Mouse (Mus musculus) spleen, postnatal 10 days (tissue): ENCODE results near the gene Mrpl40.
"Not testable (repeated sequence)": the region's sequence is repeated elsewhere in the genome, so short reads cannot be mapped to it uniquely, and the experiment has no call there.

ENCODE experiments used
- DNase-seq, 2 experiments: peaks; one replicate each; pipeline ENCODE4 v3.0.0; 2021 to 2022; ENCODE audit warnings: low spot score in 2 of 2

The Mrpl40 gene

GRCm38 (mm10) chr16:18876442-18877308 lies at the start of gene Mrpl40, which contains the start of gene Hira:
Mrpl40 (minus strand) TSS chr16:18876862.
Hira (plus strand) TSS chr16:18877037.
- peak; percentile 94 to 95 for DNase-seq

DNA sequence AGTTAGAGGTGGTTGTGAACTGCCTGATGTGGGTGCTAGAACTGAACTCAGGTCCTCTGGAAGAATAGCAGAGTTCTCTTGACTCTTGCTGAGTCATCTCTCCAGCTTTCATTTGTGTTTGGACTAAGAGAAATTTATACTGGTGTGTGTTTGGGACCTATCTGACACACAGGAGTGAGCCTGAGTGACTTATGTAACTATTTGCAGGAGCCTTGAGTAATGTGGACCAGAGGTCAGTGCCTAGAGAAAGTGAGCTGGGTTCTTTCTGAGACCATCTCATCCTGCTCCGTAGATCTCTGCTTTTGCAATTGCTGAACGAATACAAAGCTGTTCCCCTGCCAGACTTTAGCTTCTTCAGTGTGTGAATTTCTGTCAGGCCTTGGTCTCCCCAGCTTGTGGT lies 45.1 kb upstream of the Mrpl40 start:
- DNase-seq, result no peak

GRCm38 (mm10) chr16:18916064-18916463 lies 39.4 kb upstream of the Mrpl40 start:
- DNase-seq, result no peak

- no peak for DNase-seq
Observed at GRCm38 (mm10) chr16:18905648-18906047, 29.0 kb upstream of the Mrpl40 start.

DNA sequence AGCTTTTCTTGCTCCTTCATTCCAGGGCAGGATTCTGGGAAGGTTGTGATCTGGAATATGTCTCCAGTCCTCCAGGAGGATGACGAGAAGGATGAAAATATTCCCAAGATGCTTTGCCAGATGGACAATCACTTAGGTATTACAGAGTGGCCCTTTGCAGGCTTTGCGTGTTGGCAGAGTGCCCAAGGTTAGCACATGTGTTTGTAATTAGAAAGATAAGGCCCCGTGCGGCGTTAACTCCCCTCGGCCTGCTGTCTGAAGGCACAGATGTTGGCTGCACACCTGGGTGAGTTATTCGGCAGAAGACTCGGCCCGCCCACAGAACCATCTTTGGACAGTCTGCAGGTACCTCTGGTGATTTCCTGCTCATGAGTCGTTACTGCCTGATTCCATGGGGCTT lies 19.8 kb upstream of the Mrpl40 start:
- DNase-seq, result peak; percentile 51 to 77

- DNase-seq, result no peak
Observed at GRCm38 (mm10) chr16:18895249-18895648, 18.6 kb upstream of the Mrpl40 start.

GRCm38 (mm10) chr16:18893840-18894372 lies 17.2 kb upstream of the Mrpl40 start:
- no peak for DNase-seq

GRCm38 (mm10) chr16:18884044-18884443 lies 7.4 kb upstream of the Mrpl40 start:
- DNase-seq, result no peak

- DNase-seq, result no peak
Observed at GRCm38 (mm10) chr16:18878091-18878720, 1.5 kb upstream of the Mrpl40 start.

DNA sequence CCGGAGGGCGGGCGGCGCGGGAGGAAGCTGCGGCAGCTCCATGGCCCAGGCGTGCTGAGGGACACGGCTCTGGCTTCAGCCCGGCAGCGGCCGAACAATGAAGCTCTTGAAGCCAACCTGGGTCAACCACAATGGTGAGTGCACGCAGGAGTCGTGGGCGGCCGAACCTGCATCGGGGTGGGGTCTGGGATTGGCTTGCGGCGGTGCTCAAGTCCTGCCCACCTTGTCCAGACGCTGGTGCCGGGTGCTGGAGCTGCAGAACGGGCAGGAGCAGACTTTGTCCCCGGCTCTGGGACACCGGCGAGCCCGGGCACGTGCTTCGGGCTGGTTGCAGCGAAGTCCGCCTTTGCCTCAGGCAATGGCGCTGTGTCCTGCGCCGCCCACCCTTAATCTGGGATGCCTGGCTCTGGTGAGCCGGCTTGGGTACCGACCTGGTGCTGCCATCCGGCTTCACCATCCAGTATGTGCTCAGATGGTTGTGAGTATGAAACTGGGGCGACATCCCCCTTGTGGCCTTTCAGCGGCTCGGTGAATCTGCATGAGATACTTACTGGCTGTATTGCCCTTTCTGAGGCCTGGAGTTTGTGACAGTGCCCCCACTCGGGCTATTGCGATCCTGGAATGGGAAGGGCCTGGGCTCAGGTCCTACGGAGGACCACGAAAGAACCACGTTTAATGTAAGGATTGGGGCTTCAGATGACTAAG lies 876 bp upstream of the Mrpl40 start:
- DNase-seq, result peak; percentile 65 to 69

GRCm38 (mm10) chr16:18876091-18876441 lies 596 bp downstream of the Mrpl40 start:
- no peak for DNase-seq

- peak in 1 of 2 experiments; percentile 16 for DNase-seq
Observed at GRCm38 (mm10) chr16:18870495-18870894, 6.2 kb downstream of the Mrpl40 start.

GRCm38 (mm10) chr16:18860186-18860585 lies 16.5 kb downstream of the Mrpl40 start:
- DNase-seq, result no peak

- peak in 1 of 2 experiments; percentile 23 for DNase-seq
Observed at GRCm38 (mm10) chr16:18858551-18858950, 18.1 kb downstream of the Mrpl40 start.

GRCm38 (mm10) chr16:18849521-18850190 lies 27.0 kb downstream of the Mrpl40 start:
- not testable (repeated sequence) for DNase-seq

DNA sequence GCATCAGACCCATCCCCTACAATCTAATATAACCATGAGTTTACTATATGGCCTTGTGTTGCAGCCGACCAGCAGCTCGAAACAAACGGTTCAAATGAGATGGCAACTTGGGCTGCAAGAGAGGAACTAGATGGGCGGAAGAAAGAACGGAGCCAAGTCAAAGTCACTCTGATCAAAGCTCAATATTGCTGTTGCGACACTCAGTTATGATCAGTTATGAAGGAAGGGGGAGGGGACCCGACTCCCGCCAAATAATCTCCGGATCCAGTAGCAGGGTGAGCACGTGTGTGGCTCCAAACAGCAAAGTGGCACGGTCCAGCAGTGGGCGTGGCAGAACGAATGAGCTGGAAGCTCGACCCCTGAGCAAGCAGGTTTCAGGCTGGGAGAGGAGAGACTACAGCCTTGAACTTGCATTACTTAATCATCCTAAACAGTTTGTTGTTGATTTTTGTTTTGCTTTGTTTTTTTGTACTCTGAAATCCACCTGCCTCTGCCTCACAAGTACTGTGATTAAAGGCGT lies 30.3 kb downstream of the Mrpl40 start:
- no peak for DNase-seq

DNA sequence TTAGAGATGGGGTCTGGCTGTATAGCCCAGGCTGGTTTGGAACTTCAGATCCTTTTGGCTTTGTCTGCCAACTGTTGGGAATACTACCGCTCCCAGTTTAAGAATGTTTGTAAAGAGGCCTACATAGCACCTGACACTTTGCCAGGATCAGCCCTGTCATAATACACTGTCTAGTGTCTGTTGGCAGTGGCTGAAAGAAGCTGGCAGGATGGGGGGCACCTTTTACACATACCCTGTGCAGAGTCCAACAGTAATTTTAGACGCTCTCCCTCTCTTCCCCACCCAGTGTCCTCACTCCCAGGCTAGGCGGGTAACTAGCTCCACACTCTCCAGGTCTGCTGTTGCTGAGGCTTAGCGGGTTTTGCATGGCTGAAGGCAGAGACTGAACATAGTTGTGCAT lies 38.3 kb downstream of the Mrpl40 start:
- DNase-seq, result no peak

- peak; percentile 86 to 93 for DNase-seq
Observed at GRCm38 (mm10) chr16:18836468-18837208, 40.0 kb downstream of the Mrpl40 start, which contains the start of the genes 2510002D24Rik and Gm28539. 2510002D24Rik (plus strand) TSS chr16:18836578. Gm28539 (plus strand) TSS chr16:18836584.

DNA sequence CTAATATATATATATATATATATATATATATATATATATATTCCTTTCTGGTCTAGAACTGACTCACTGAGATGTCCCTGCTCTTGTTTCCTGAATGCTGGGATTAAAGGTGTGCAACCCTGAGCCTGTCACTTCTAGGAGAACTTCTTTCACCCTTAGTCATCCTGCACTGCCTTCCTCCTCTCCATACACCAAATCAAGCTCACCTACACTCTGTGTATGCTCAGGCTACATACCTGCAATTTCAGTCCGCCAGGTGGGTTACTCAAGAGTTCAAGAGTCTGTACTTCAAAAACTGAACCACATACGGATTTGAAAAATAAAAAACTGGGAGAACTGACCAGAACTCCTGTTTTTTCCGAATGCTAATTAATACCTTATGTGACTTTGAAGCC lies 40.6 kb downstream of the Mrpl40 start:
- no peak for DNase-seq

- DNase-seq, result no peak
Observed at GRCm38 (mm10) chr16:18833486-18833885, 43.2 kb downstream of the Mrpl40 start.
